Mouse (Mus musculus) forebrain, embryonic 14.5 days (tissue): ENCODE results near the gene Mrpl42. TPM values are rescaled to one million over a fixed set of nuclear protein-coding genes. Genes with fewer than 3 reads are reported as not detected.
A peak's percentile ranks its signal among the peaks of the same experiment; 100 is the strongest.

ENCODE experiments used
- ATAC-seq: fragments of 200-750 bp; cut with Nextera tagmentation; 2 replicates; pipeline ENCODE4 v1.8.0; 2017; ENCODE audit warnings: mild to moderate bottlenecking, moderate library complexity
- DNase-seq: peaks from one replicate; pipeline ENCODE4 v3.0.0-alpha.2; 2015; ENCODE audit warnings: low spot score
- H3K27ac ChIP-seq: fragments of 300-500 bp; sonication (generic); 2 replicates; pipeline ENCODE4 v1.5.1; 2014; ENCODE audit warnings: low read depth, mild to moderate bottlenecking, control low read depth, low read length, moderate library complexity
- H3K27me3 ChIP-seq: fragments of 300-500 bp; sonication (generic); replicated peaks from 2 replicates; pipeline ENCODE4 v1.6.1; 2014; ENCODE audit warnings: low read length, control low read depth, mixed read lengths; ENCODE audit not compliant: control insufficient read depth, insufficient read depth
- H3K36me3 ChIP-seq: fragments of 300-500 bp; sonication (generic); 2 replicates; pipeline ENCODE4 v1.6.1; 2014; ENCODE audit warnings: low read length, control low read depth; ENCODE audit not compliant: control insufficient read depth, insufficient read depth
- H3K4me1 ChIP-seq: fragments of 300-500 bp; sonication (generic); 2 replicates; pipeline ENCODE4 v1.6.1; 2014; ENCODE audit warnings: antibody characterized with exemption, low read length, control low read depth; ENCODE audit not compliant: control insufficient read depth, insufficient read depth
- H3K4me2 ChIP-seq: fragments of 300-500 bp; sonication (generic); 2 replicates; pipeline ENCODE4 v1.6.1; 2014; ENCODE audit warnings: mild to moderate bottlenecking, control low read depth, low read length
- H3K4me3 ChIP-seq: fragments of 300-500 bp; sonication (generic); 2 replicates; pipeline ENCODE4 v1.5.1; 2014; ENCODE audit warnings: low read depth, low read length, control low read depth
- H3K9ac ChIP-seq: fragments of 300-500 bp; sonication (generic); 2 replicates; pipeline ENCODE4 v1.6.1; 2014; ENCODE audit warnings: mild to moderate bottlenecking, low read length, control low read depth, moderate library complexity
- H3K9me3 ChIP-seq: fragments of 300-500 bp; sonication (generic); replicated peaks from 2 replicates; pipeline ENCODE4 v1.6.1; 2016; ENCODE audit warnings: low read length, control low read depth, mixed read lengths; ENCODE audit not compliant: control insufficient read depth
- WGBS: fragments of 180-500 bp; shearing (Covaris S2); extraction: QIAGEN DNeasy Blood & Tissue Kit; methylation state at CpG from one replicate; pipeline ENCODE4 v1.1.7; 2014; 5-methylcytosine and 5-hydroxymethylcytosine counted together
- polyA plus RNA-seq: library from polyadenylated mRNA; unstranded; fragments of >200 nt; fragmentation: Nextera tagmentation; extraction: Ambion mirVana; gene quantifications from 2 replicates; pipeline ENCODE4 v1.2.1, GENCODE M21; 2014

Mrpl42 gene
- polyA plus RNA-seq, 1 experiment from 2014 or later = 324 TPM

DNA sequence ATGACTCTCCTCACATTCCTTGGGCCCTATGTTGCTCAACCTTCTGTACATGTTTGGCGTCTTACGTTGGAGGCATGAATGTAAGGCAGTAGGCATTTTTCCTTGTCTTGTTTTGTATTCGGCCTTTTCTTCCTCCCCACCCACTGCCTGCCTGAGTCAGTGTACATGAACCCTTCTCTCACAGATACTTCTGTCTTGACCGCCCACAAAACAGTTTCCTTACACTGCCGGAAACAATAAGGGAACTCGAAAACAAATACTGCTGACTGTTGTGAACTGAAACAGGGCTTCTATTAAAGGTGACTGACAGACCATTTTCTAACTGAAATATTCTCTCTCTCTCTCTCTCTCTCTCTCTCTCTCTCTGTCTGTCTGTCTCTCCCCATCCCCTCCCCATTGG is 7.1 kb upstream of the Mrpl42 start:
- DNase-seq (no peak), ATAC-seq (no peak)
- no peaks in the 10 kb centered on the region for H3K36me3 ChIP-seq
- no peak overlapping the region for H3K4me2 ChIP-seq
- H3K9me3 ChIP-seq = no peaks in the 10 kb centered on the region
- no peak overlapping the region for H3K4me3 ChIP-seq
- H3K9ac ChIP-seq = no peak overlapping the region
- no peaks in the 10 kb centered on the region for H3K4me1 ChIP-seq
- no peaks in the 10 kb centered on the region for H3K27me3 ChIP-seq
- 77% methylated on average over 6 of the region's 6 CpGs for WGBS
- H3K27ac ChIP-seq = no peak overlapping the region

DNA sequence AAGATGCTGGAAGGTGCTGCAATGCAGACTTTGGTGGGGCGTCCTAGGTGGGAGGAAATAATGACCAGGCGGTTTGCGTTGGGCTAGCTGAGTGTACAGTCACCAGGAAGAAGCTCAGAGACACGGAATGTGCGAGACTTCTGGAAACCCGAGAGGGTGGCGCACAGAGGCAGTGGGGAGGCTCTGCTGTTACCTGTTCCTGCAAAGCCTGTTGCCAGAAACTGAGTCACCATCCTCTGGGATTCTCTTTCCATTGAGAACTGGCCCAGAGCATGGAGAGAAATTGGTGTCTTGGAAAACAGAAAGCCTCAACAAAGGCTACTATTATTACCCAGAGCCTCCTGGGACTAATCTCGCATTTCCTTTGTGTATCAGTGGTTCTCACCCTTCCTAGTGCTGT is 6.4 kb upstream of the Mrpl42 start:
- no peak overlapping the region for H3K4me2 ChIP-seq
- WGBS = 83% methylated on average over 8 of the region's 8 CpGs
- ATAC-seq (no peak), DNase-seq (no peak)
- no peak overlapping the region for H3K4me3 ChIP-seq
- H3K9me3 ChIP-seq = no peaks in the 10 kb centered on the region
- no peak overlapping the region for H3K27ac ChIP-seq
- H3K27me3 ChIP-seq = no peaks in the 10 kb centered on the region
- no peaks in the 10 kb centered on the region for H3K4me1 ChIP-seq
- no peak overlapping the region for H3K9ac ChIP-seq
- H3K36me3 ChIP-seq = no peaks in the 10 kb centered on the region

DNA sequence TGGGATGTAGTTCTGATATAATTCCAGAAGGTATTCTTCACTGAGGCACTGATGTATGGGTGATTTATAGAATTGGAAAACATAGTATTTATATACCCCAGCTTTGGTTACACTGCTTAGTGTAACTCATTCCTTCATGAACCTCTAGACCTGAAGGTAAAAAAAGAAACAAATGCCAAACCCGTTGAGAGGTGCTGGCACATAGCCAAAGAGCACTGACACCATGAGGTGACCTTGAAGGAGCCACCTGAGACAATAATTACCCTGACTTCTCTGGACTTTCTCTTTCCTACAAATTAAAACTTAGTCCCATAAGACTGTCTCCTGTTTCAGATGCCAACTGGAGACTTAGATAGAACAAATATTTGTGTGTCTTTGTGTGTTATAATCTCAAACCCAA is 2.6 kb upstream of the Mrpl42 start:
- H3K36me3 ChIP-seq = no peaks in the 10 kb centered on the region
- H3K4me1 ChIP-seq = peaks cover 8% of the 10 kb centered on the region; the same call in 1 of the 2 replicates
- no peak overlapping the region for H3K9ac ChIP-seq
- no peak overlapping the region for H3K4me2 ChIP-seq
- no peak for ATAC-seq
- H3K4me3 ChIP-seq = no peak overlapping the region
- H3K27me3 ChIP-seq = no peaks in the 10 kb centered on the region
- H3K27ac ChIP-seq = no peak overlapping the region
- 43% methylated on average over 1 of the region's 1 CpGs for WGBS
- no peaks in the 10 kb centered on the region for H3K9me3 ChIP-seq
- no peak for DNase-seq

DNA sequence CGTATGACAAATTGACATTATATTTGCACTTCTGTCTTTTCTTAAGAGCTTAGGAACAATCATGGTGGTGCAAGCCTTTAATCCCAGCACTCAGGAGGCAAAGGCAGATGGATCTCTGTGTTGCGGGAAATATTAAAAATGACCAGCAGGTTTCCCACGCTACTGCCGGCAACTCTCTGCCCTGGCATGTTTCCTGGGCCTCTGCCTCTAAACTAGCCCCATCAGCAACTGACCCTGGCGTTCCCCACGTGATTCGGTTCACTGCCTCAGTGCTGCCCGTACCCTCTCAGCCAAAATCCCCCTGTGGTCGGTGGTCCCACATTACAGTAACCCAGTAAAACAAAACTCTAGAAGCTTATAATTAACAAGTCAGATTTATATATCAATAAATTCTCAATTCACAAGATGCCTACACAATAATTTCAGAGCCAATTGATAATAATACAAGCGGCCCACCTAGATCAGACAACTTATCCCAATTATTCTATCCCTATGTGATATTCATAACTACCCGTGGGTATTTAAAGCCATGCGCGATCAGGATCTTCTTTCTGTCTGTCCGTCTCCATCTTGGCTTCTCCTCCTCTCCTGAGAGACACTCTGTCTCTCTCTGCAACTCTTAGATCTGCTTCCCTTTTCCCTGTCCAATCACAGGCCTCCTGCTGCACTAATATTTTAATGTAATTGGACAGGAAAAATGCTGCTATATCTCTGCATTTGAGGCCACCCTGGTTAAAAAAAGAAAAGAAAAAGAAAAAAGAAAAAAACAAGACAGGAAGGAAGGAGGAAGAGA is 1.9 kb upstream of the Mrpl42 start:
- 92% methylated on average over 14 of the region's 14 CpGs for WGBS
- ATAC-seq = no peak
- Histone ChIP-seq H3K9ac (no peak overlapping the region), H3K4me1 (peaks cover 8% of the 10 kb centered on the region; the same call in 1 of the 2 replicates), H3K36me3 (no peaks in the 10 kb centered on the region; the same call in 1 of the 2 replicates), H3K27me3 (no peaks in the 10 kb centered on the region), H3K9me3 (no peaks in the 10 kb centered on the region), H3K4me2 (no peak overlapping the region), H3K27ac (no peak overlapping the region), H3K4me3 (no peak overlapping the region)
- no peak for DNase-seq

DNA sequence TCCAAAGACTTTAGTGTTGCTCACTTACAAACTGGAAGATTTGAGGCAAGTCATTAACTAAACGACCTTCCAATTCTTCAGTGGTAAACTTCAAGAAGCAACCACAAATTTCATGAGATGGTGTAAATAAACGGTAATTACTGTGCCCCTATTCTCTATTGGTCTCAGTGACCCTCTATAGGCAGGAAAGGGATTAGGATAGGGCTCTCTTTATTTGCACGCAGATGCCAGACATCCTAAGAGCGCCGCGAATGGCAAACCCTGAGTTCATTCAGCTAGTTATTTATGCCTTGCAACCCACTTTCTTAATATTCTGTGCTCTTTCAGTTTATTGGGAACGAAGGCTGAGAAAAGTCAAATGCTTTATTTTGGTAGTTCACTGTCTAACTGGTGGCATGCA is 707 bp downstream of the Mrpl42 start:
- peaks cover 8% of the 10 kb centered on the region; the same call in 1 of the 2 replicates for H3K4me1 ChIP-seq
- WGBS = under 1% methylated on average over 7 of the region's 7 CpGs

DNA sequence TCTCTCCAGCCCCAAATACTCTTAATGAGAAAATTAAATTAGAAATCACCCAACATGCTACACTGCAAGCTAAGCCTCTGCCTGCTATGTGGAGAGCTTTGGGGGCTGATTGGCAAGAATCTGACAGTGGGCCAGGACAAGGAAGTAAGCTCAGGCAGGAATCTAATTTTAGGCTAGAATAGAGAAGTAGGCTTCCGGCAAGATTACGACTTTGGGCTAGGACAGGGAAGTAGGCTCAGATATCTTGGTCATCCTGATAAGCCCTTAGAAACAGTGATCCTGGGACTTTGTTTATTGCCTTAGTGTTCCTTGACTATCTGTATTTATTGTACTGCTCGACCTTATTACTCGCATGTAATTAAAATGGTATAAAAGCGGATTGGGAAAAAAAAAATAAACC is 7.5 kb downstream of the Mrpl42 start:
- H3K27ac ChIP-seq = no peak overlapping the region
- H3K4me2 ChIP-seq = no peak overlapping the region
- H3K4me3 ChIP-seq = no peak overlapping the region
- DNase-seq (no peak), ATAC-seq (no peak)
- H3K9me3 ChIP-seq = no peaks in the 10 kb centered on the region
- H3K27me3 ChIP-seq = no peaks in the 10 kb centered on the region
- H3K9ac ChIP-seq = no peak overlapping the region
- peaks cover 64% of the 10 kb centered on the region for H3K36me3 ChIP-seq
- WGBS = 96% methylated on average over 5 of the region's 5 CpGs
- H3K4me1 ChIP-seq = no peaks in the 10 kb centered on the region

More for the DNA sequence above, 707 bp downstream of the Mrpl42 start:
- peak; percentile 19 for DNase-seq
- Histone ChIP-seq H3K4me2 (peak overlapping the region; percentile 55), H3K27me3 (no peaks in the 10 kb centered on the region), H3K4me3 (peak overlapping the region; percentile 54), H3K36me3 (peaks cover 3% of the 10 kb centered on the region; the same call in 1 of the 2 replicates), H3K9me3 (no peaks in the 10 kb centered on the region), H3K9ac (peak overlapping the region; percentile 76), H3K27ac (no peak overlapping the region)
- ATAC-seq = no peak

DNA sequence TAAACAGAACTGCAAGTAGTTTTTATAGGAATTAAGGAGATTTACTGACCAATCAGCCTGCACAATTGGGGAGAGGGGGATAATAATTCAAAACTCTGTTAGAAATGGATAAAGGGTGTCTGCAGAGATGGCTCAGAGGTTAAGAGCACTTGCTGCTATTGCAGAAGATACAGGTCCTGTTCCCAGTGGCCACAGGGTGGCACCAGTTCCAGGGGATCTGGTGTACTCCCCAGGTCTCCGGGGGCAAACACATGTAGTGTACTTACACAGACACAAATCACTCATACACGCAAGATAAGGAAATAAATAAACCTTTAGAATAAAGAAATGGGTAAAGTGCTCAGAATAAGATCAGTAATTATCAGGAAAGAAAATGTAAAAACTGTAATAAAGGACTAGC is 12.1 kb downstream of the Mrpl42 start:
- Histone ChIP-seq H3K4me2 (no peak overlapping the region), H3K9ac (no peak overlapping the region), H3K27me3 (no peaks in the 10 kb centered on the region), H3K9me3 (no peaks in the 10 kb centered on the region), H3K4me1 (no peaks in the 10 kb centered on the region), H3K36me3 (peaks cover 86% of the 10 kb centered on the region), H3K27ac (no peak overlapping the region), H3K4me3 (no peak overlapping the region)
- WGBS = 88% methylated on average over 2 of the region's 2 CpGs
- DNase-seq (no peak), ATAC-seq (no peak)

DNA sequence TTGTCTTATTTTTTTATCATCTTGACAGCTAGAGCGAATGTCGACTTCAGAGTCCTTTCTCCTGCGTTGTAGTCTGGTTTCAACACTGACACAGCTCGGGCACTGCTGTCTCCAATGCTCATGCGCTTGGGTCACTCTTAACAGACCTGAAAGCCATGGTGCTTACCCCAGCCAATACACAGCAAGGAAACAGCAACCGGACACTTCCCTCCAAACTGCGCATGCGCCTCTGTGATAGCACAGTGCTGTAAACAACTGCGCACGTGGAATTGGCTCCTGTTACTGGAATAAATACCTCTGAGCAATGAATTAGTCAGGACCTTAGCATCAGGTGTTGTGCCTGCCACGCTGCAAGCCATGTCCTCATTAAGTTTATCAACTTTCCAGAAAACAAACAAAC is 24.2 kb downstream of the Mrpl42 start:
- DNase-seq (no peak), ATAC-seq (no peak)
- no peak overlapping the region for H3K9ac ChIP-seq
- no peak overlapping the region for H3K4me3 ChIP-seq
- peaks cover 13% of the 10 kb centered on the region; the same call in 1 of the 2 replicates for H3K36me3 ChIP-seq
- H3K4me1 ChIP-seq = no peaks in the 10 kb centered on the region
- no peak overlapping the region for H3K4me2 ChIP-seq
- H3K27ac ChIP-seq = no peak overlapping the region
- WGBS = 82% methylated on average over 11 of the region's 11 CpGs
- no peaks in the 10 kb centered on the region for H3K27me3 ChIP-seq
- H3K9me3 ChIP-seq = no peaks in the 10 kb centered on the region

DNA sequence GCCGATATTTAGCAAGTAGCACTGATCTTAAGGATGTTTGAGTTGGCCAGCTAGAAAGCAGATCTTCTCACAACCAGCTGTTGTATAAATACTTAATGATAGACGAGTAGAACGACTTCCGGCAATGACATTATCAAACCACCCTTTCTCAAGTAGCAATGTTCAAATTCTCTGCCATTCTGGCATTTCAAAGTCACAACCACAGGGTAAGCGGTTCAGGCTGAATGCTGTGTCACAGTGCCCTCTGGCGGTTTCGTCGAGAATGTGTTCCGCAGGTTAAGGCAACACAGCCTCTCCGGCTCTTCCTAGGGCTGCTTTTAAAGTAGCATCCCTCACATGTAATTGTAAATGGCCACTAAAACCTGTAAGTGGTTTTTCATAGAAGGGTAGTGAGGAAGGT is 25.8 kb downstream of the Mrpl42 start:
- DNase-seq (peak; percentile 93), ATAC-seq (peak; percentile 87)
- no peaks in the 10 kb centered on the region for H3K27me3 ChIP-seq
- H3K27ac ChIP-seq = no peak overlapping the region
- 13% methylated on average over 10 of the region's 10 CpGs for WGBS
- H3K36me3 ChIP-seq = peaks cover 9% of the 10 kb centered on the region; the same call in 1 of the 2 replicates
- no peaks in the 10 kb centered on the region for H3K4me1 ChIP-seq
- H3K9me3 ChIP-seq = no peaks in the 10 kb centered on the region
- H3K4me3 ChIP-seq = no peak overlapping the region
- H3K9ac ChIP-seq = no peak overlapping the region
- no peak overlapping the region for H3K4me2 ChIP-seq
